Mouse (Mus musculus) forebrain, embryonic 15.5 days (tissue): ENCODE results near the gene Sms. TPM values are rescaled to one million over a fixed set of nuclear protein-coding genes. Genes with fewer than 3 reads are reported as not detected.

Source experiments
- ATAC-seq: fragments of 200-750 bp; cut with Nextera tagmentation; replicated peaks from 2 replicates; pipeline ENCODE4 v1.8.0; 2017; ENCODE audit warnings: mild to moderate bottlenecking, moderate TSS enrichment, moderate library complexity
- H3K27ac ChIP-seq: fragments of 300-500 bp; sonication (generic); replicated peaks from 2 replicates; pipeline ENCODE4 v1.5.1; 2015; ENCODE audit warnings: mild to moderate bottlenecking, inconsistent platforms
- H3K27me3 ChIP-seq: fragments of 300-500 bp; sonication (generic); 2 replicates; pipeline ENCODE4 v1.6.1; 2015; ENCODE audit warnings: inconsistent platforms
- H3K36me3 ChIP-seq: fragments of 300-500 bp; sonication (generic); 2 replicates; pipeline ENCODE4 v1.6.1; 2015; ENCODE audit warnings: mild to moderate bottlenecking, inconsistent platforms
- H3K4me1 ChIP-seq: fragments of 300-500 bp; sonication (generic); 2 replicates; pipeline ENCODE4 v1.6.1; 2015; ENCODE audit warnings: inconsistent platforms
- H3K4me2 ChIP-seq: fragments of 300-500 bp; sonication (generic); replicated peaks from 2 replicates; pipeline ENCODE4 v1.6.1; 2015; ENCODE audit warnings: mild to moderate bottlenecking, inconsistent platforms
- H3K4me3 ChIP-seq: fragments of 300-500 bp; sonication (generic); 2 replicates; pipeline ENCODE4 v1.5.1; 2015; ENCODE audit warnings: mild to moderate bottlenecking, inconsistent platforms
- H3K9ac ChIP-seq: fragments of 300-500 bp; sonication (generic); replicated peaks from 2 replicates; pipeline ENCODE4 v1.6.1; 2015; ENCODE audit warnings: mild to moderate bottlenecking, inconsistent platforms
- H3K9me3 ChIP-seq: fragments of 300-500 bp; sonication (generic); 2 replicates; pipeline ENCODE4 v1.6.1; 2016; ENCODE audit warnings: inconsistent platforms
- WGBS: fragments of 180-500 bp; shearing (Covaris S2); methylation state at CpG from one replicate; pipeline ENCODE4 v1.1.7; 2015; ENCODE audit warnings: mixed read lengths; 5-methylcytosine and 5-hydroxymethylcytosine counted together
- polyA plus RNA-seq: library from polyadenylated mRNA; unstranded; fragments of >200 nt; fragmentation: Nextera tagmentation; extraction: Ambion mirVana; gene quantifications from 2 replicates; pipeline ENCODE4 v1.2.1, GENCODE M21; 2015

Sms gene
- 113 and 115 TPM in 2 replicates for polyA plus RNA-seq

DNA sequence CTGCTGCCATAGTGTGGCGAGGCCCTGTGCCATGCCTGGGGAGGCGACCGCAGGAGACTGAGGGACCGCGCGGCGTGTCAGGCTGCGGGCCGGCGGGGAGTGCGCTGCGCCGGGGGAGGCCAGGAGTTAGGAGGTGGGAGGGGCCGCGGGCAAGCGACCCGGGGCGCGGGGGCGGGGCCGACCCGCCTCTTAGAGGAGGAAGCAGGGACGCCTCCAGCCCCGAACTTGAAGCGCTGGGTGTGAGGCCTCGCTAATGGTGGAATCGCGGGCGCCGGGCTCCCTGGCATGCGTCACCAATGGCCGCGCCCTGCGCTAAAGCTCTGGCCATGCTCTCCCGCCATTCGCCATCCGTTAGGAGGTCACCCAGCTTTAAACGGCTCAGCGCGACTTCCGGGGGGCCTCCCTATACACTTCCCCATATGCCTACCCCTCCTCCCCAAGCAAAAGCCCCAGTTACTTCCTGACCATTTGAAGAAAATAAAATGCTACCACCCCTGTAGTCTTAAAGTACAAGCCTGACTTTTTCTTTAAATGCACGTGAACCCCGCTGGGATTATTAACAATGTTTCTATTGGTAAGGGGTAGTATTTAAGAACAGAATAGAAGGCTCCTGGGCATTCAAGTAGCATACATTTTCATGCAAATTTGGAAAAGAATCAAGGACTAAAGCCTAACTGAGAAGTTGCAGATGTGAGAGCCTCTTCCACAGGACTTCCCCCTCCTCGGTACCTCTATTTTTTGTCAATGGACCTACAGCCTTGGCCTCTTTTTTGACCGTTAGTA, at the start of gene Sms:
Gene Sms, minus strand, starts transcription at position 344 of the 783 bp plus-strand sequence.
- no peaks in the 10 kb centered on the region for H3K36me3 ChIP-seq
- peak within 1 kb of the TSS; percentile 46 for H3K4me2 ChIP-seq
- peak within 1 kb of the TSS; percentile 94 for H3K27ac ChIP-seq
- H3K9me3 ChIP-seq: no peaks in the 10 kb centered on the region
- WGBS: 17% methylated on average over 41 of the region's 45 CpGs
- H3K4me3 ChIP-seq: peak within 1 kb of the TSS; percentile 66
- peak within 1 kb of the TSS; percentile 75 for H3K9ac ChIP-seq
- ATAC-seq: peak; percentile 91
- peaks cover 13% of the 10 kb centered on the region for H3K4me1 ChIP-seq
- H3K27me3 ChIP-seq: no peaks in the 10 kb centered on the region

DNA sequence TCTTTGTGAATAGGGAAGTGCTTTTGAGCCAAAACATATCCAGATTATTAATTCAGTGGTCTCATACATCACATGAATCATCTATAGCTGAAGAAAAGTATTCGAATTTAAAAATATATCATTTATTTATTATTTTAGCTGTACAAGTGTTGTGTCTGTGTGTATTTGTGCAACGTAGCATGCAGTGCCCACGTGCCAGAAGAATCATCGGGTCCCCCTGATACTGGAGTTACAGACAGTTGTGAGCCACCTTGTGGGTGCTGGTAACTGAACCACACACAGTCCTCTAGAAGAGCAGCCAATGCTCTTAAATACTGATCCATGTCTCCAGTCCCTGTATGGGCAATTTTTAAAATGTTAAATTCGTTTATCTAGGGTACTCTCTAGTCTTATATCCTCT, 14.3 kb upstream of the Sms start:
- Histone ChIP-seq H3K36me3 (no peaks in the 10 kb centered on the region), H3K27ac (no peak overlapping the region), H3K9ac (no peak overlapping the region), H3K27me3 (no peaks in the 10 kb centered on the region), H3K9me3 (no peaks in the 10 kb centered on the region), H3K4me1 (no peaks in the 10 kb centered on the region), H3K4me3 (no peak overlapping the region), H3K4me2 (no peak overlapping the region)
- ATAC-seq: no peak
- whole genome bisulfite sequencing: 72% methylated on average over 5 of the region's 5 CpGs

DNA sequence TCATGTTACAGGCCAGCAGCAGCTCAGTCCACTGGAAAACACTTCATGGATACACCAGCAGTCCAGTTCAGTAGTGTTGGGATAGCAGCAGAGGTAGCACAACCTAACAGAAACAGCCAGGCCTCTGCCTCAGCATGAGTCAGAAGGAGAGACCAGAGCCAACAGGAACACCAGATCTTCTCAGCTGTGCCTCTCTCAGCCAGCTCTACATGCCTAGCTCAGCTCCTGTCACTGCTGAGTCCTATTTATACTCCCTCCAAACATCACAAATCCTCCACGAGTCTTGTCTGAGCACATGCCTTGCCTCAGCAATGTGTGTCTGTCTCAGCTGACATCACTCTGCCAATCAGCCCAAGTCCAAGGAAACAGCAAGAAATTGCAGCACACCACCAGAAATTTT, 12.4 kb upstream of the Sms start:
- no peak for ATAC-seq
- Histone ChIP-seq H3K27ac (no peak overlapping the region), H3K9me3 (no peaks in the 10 kb centered on the region), H3K4me1 (no peaks in the 10 kb centered on the region), H3K4me3 (no peak overlapping the region), H3K9ac (no peak overlapping the region), H3K36me3 (no peaks in the 10 kb centered on the region), H3K27me3 (no peaks in the 10 kb centered on the region), H3K4me2 (no peak overlapping the region)
- 79% methylated on average over 1 of the region's 1 CpGs for WGBS

DNA sequence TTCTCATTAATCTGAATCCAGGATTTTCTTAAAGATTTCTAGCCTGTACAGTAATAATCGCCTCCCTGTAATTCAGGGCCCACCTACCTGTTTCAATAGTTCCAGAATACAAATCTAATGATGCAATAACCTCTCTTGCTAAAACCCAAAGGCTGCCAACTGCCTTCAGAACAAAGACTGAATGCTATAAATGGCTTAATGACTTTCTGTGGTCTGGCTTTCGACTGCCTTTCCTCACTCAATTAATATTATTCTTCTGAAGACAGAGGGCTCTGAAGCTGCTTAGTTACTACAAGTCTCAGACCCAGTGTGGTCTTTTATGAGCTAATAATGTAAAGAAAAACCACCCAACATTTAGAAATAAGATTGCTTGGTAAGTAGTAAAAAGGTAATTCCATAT, 9.8 kb upstream of the Sms start:
- WGBS: 61% methylated on average over 2 of the region's 2 CpGs
- H3K27me3 ChIP-seq: no peaks in the 10 kb centered on the region
- H3K9ac ChIP-seq: no peak overlapping the region
- no peak overlapping the region for H3K27ac ChIP-seq
- no peaks in the 10 kb centered on the region for H3K4me1 ChIP-seq
- H3K9me3 ChIP-seq: no peaks in the 10 kb centered on the region
- no peaks in the 10 kb centered on the region for H3K36me3 ChIP-seq
- ATAC-seq: no peak
- H3K4me2 ChIP-seq: no peak overlapping the region
- no peak overlapping the region for H3K4me3 ChIP-seq

DNA sequence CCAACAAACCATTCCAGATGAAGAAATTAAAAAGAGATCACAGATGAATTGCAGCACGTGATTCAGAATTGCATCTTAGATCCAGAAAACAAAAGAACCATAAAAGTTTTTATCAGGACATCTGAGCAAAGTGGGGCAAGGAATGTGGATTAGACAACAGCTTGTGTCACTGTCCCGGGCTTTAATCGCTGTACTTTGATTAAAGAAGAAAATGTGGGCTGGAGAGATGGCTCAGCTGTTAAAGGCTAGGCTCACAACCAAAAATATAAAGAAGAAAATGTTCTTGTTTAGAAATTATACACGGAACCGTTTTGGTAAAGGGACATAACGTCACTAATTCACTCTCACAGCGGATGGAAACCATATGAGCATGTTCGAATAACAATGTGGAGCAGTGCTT, 7.9 kb upstream of the Sms start:
- H3K27ac ChIP-seq: no peak overlapping the region
- WGBS: 85% methylated on average over 8 of the region's 8 CpGs
- no peaks in the 10 kb centered on the region for H3K27me3 ChIP-seq
- ATAC-seq: no peak
- H3K4me3 ChIP-seq: no peak overlapping the region
- no peaks in the 10 kb centered on the region for H3K36me3 ChIP-seq
- no peak overlapping the region for H3K4me2 ChIP-seq
- no peaks in the 10 kb centered on the region for H3K9me3 ChIP-seq
- no peak overlapping the region for H3K9ac ChIP-seq
- no peaks in the 10 kb centered on the region for H3K4me1 ChIP-seq

DNA sequence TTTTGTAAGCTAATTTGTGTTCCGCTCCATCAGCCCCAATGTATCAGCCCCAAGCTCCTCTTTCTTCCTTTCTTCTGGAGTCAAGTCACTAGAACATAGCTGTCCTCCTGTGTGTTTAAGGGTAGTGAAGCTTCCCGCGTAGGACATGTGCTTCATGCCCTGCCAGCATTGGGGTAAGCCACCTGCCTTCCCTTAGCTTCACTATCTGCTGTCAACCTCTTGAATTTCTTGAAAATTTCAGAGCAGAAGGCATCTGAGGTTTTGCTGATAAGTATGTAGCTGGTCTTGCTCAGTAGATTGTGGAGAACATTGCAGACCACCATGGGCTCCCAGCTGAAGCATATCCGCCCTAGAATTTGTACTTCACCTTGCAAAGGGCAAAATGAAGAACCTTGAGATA, 1.1 kb upstream of the Sms start:
- H3K9ac ChIP-seq: no peak overlapping the region

DNA sequence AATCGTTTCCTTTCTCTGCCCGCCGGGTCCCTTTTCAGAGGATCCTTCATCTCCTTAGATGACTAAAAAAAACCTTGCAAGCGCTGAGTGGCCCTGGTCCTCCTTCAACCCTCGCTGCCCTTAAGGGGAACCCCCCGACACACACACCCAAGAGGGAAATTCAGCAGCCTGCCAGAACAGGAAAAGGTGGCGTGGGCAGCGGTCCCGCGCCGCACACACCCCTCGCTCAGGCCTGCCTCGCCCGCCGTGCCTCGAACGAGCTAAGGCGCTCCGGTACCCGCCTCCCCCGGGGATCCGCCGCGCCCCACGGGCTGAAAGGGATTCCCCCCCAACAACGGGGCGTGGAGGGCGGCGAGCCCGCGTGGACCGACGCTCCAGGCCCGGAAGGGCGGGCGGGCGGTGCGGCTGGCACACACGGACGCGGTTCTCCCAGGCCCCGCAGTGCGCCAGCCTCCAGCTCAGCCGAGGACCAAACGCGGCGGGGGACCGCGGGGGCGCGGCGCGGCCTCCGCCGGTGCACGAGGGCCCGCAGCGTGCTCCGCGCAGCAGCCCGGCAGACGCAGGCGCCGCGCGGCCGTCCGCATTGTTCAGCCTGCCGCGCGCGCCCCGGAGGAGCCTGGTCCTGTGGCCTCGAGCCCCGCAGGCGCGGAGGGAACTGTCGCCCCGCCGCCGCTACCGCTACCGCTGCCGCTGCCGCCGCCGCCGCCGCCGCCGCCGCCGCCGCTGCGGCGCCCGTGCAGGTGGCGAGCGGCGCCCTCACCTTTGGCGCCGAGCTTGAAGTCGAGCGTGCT, 747 bp downstream of the Sms start:
- 28% methylated on average over 56 of the region's 104 CpGs for WGBS
- no peaks in the 10 kb centered on the region for H3K27me3 ChIP-seq
- peak overlapping the region; percentile 66 for H3K4me3 ChIP-seq
- ATAC-seq: peak; percentile 71
- no peaks in the 10 kb centered on the region for H3K9me3 ChIP-seq
- H3K9ac ChIP-seq: peak overlapping the region; percentile 75
- H3K4me1 ChIP-seq: peaks cover 13% of the 10 kb centered on the region
- H3K36me3 ChIP-seq: no peaks in the 10 kb centered on the region
- peak overlapping the region; percentile 94 for H3K27ac ChIP-seq
- H3K4me2 ChIP-seq: peak overlapping the region; percentile 46

More for the DNA sequence above, 1.1 kb upstream of the Sms start:
- no peak overlapping the region for H3K27ac ChIP-seq
- no peaks in the 10 kb centered on the region for H3K36me3 ChIP-seq
- no peak for ATAC-seq
- 68% methylated on average over 4 of the region's 4 CpGs for WGBS
- H3K9me3 ChIP-seq: no peaks in the 10 kb centered on the region
- H3K4me1 ChIP-seq: peaks cover 13% of the 10 kb centered on the region
- no peak overlapping the region for H3K4me3 ChIP-seq
- H3K4me2 ChIP-seq: no peak overlapping the region
- H3K27me3 ChIP-seq: no peaks in the 10 kb centered on the region

DNA sequence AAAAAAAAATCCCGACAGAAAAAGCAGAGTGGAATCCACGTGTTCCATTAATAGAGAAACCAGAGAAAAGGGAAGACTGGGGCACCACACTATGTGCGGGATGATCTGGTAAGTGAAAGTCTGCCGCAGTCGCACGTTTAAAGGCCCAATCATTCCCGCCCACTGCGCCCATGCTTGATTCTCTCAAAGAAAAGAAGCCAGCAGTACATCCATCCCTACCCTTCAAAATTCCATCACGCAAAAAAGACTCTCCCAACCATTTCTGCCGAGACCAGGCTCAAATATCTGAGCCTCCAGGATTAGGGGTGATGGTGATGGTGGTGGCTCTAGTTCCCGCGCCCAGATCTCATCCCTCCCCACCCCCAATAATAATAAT, 1.3 kb downstream of the Sms start:
- no peaks in the 10 kb centered on the region for H3K36me3 ChIP-seq
- H3K9me3 ChIP-seq: no peaks in the 10 kb centered on the region
- H3K9ac ChIP-seq: peak overlapping the region; percentile 75
- peak overlapping the region; percentile 66 for H3K4me3 ChIP-seq
- peak overlapping the region; percentile 94 for H3K27ac ChIP-seq
- peak overlapping the region; percentile 46 for H3K4me2 ChIP-seq
- WGBS: 25% methylated on average over 12 of the region's 12 CpGs
- ATAC-seq: no peak
- peaks cover 13% of the 10 kb centered on the region for H3K4me1 ChIP-seq
- no peaks in the 10 kb centered on the region for H3K27me3 ChIP-seq

DNA sequence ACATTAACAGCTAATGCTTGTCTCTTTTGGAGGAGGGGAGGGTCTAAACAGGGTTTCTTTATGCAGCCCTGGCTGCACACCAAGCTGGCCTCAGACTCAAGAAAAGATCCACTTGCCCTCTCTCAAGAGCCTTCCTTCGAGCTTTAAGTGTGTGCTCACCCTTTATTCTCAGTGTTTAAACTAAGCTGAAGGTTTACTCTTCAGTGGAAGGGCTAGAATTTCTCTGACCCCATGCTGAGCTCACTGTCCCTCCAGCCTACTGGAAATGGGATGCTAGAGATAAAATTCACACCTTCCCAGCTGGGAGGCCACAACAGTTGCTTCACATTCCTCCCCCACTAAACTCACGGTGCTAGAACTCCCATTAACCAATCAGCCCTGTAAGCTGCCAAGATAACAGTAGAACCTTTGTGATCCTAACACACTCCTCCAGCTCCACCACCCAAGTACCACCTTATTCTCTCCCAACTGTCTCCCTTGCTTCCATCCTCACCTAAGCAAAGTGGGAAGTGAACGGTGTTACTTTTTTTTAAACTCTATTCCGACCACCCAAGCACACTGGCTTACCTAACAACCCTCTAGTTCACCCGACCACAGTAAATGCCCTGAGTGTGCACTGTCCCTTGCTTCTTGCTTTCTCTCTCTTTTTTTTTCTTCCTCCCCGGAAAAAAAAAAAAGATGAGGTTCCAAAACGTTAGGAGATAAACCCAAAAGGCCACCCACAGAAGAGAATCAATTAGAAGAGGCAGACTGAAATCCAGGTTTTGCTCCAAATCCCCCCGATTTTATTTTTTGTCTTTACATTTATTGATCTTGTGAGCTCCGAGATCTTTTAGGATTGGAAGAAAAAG, 2.0 kb downstream of the Sms start:
- H3K9ac ChIP-seq: peak overlapping the region; percentile 75; the same call in 1 of the 2 replicates
- no peaks in the 10 kb centered on the region for H3K27me3 ChIP-seq
- no peak for ATAC-seq
- WGBS: 24% methylated on average over 9 of the region's 9 CpGs
- no peaks in the 10 kb centered on the region for H3K36me3 ChIP-seq
- peaks cover 13% of the 10 kb centered on the region for H3K4me1 ChIP-seq
- peak overlapping the region; percentile 66 for H3K4me3 ChIP-seq
- H3K27ac ChIP-seq: peak overlapping the region; percentile 94; the same call in 1 of the 2 replicates
- H3K9me3 ChIP-seq: no peaks in the 10 kb centered on the region
- H3K4me2 ChIP-seq: peak overlapping the region; percentile 46

DNA sequence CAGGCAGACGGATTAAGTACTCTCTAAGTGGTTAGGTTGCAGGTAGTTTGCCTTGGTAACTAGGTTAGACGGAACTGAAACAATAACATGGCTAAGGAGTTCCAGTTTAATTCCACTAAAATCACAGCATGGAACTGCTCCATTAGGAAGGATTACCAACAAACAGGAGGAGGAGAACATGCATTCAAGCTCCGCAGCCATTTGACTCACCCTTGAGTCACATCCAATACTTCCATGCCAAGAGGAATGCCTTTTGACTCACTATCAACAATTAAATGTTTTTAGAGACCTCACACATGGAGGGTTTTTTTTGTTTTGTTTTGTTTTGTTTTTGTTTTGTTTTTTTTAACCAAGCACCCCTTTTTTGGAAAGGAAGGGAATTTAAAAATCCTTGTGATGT, 3.3 kb downstream of the Sms start:
- H3K4me2 ChIP-seq: no peak overlapping the region
- no peaks in the 10 kb centered on the region for H3K36me3 ChIP-seq
- no peak for ATAC-seq
- no peaks in the 10 kb centered on the region for H3K9me3 ChIP-seq
- H3K4me1 ChIP-seq: peaks cover 13% of the 10 kb centered on the region
- H3K4me3 ChIP-seq: no peak overlapping the region
- 68% methylated on average over 3 of the region's 3 CpGs for WGBS
- no peak overlapping the region for H3K27ac ChIP-seq
- no peak overlapping the region for H3K9ac ChIP-seq
- H3K27me3 ChIP-seq: no peaks in the 10 kb centered on the region

DNA sequence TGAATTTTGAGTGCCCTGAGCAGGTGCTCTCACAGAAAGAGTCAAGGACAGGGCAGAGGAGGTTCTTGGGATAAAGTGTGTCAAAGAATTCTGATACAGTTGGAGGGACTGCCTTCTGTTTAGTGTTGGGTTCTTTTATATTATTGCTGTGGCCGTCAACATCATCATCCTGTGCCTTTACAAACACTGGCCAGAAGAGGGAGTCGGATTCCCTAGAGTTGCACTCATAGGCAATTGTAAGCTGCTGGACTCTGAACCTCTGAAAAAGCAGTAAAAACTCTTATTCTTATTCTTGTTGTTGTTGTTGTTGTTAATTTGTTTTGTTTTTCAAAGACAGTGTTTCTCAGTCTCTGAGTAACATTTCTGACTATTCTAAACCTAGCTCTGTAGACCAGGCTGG, 5.3 kb downstream of the Sms start:
- H3K9me3 ChIP-seq: no peaks in the 10 kb centered on the region
- H3K9ac ChIP-seq: no peak overlapping the region
- H3K4me1 ChIP-seq: peaks cover 13% of the 10 kb centered on the region
- H3K27ac ChIP-seq: no peak overlapping the region
- no peaks in the 10 kb centered on the region for H3K36me3 ChIP-seq
- no peak for ATAC-seq
- WGBS: 61% methylated on average over 2 of the region's 2 CpGs
- H3K4me3 ChIP-seq: no peak overlapping the region
- H3K27me3 ChIP-seq: no peaks in the 10 kb centered on the region
- no peak overlapping the region for H3K4me2 ChIP-seq

DNA sequence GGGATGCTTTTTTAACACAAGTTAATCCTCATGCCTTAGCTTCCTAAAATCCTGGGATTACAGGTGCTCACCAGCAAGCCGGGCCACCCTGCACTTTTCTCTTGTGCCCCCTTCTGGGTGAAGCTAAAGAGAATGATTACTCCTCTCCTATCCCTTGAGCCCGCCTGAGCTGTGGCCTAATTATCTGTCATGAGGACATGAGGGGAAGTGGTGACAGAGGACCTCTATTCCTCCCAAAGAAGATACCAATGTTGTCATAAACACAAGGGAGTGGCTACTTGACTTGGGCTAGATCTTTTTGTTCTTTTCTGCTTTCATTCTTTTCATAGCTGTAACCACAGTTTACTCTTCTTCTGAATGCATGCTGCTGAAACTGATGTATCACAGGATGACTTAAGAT, 9.2 kb downstream of the Sms start:
- no peak for ATAC-seq
- no peak overlapping the region for H3K9ac ChIP-seq

More for the DNA sequence above, 9.2 kb downstream of the Sms start:
- no peaks in the 10 kb centered on the region for H3K36me3 ChIP-seq
- 79% methylated on average over 2 of the region's 2 CpGs for WGBS
- no peaks in the 10 kb centered on the region for H3K27me3 ChIP-seq
- no peaks in the 10 kb centered on the region for H3K9me3 ChIP-seq
- H3K4me3 ChIP-seq: no peak overlapping the region
- H3K27ac ChIP-seq: no peak overlapping the region
- no peak overlapping the region for H3K4me2 ChIP-seq
- no peaks in the 10 kb centered on the region for H3K4me1 ChIP-seq
